Mouse (Mus musculus) ovary, adult 2 months (tissue): ENCODE data around the gene Sertad4. TPM values are rescaled to one million over a fixed set of nuclear protein-coding genes. Genes with fewer than 3 reads are reported as not detected.

Source experiments
- polyA plus RNA-seq: library from polyadenylated mRNA; depleted of rRNA; stranded (reverse); fragments of >200 nt; gene quantifications from 2 replicates; pipeline ENCODE4 v1.2.3, GENCODE M21; 2012; rRNA removed

Gene Sertad4
- polyA plus RNA-seq, result 9.2 and 12.9 TPM in 2 replicates

DNA sequence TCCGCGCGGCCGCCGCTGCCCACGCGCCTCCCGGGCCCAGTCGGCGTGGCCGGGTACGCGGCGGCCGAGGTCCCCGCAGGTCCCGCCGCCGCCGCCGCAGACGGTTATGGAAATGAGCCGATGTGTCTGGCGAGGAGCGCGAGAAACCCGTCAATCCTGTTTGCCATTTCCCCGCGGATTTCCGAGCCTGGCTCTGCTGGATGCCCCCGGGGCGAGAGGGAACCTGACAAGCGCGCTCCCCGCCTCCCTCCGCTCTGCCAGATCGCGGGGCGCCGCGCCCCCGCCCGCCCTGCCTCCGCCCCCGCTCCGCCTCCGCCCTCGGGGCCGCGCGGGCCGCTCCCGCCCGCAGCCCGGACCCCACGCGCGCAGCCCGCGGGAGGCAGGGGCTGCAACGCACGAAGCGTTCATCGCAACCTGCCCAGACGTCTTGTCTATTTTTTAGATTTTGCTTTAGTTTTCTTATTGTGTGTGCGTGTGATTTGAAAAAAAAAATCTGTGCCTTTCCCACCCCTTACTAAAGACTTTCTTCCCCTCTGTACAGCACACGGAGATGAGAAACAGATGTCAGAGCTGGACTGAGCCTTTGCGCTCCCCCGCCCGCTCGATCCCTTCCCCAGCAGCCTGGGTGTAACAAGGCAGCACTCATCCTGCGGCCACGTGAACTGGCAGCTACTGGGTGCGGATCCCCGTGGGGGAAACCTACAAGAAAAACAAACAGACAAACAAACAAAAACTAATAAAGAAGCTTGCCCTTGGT, at the start of gene Sertad4:
TSS of gene Sertad4 (minus strand) at position 283 of the 757 bp plus-strand sequence.

Other genes starting within 250 kb of the Sertad4 start
- 15.3 and 17.7 TPM in 2 replicates for gene Hhat, start 84.5 kb downstream of the Sertad4 start, polyA plus RNA-seq
- gene Syt14, start 180.0 kb upstream of the Sertad4 start, polyA plus RNA-seq, result 0.82 and 0.86 TPM in 2 replicates